Mouse (Mus musculus) MEL (cell line): ENCODE data around the gene Lexm. TPM values are rescaled to one million over a fixed set of nuclear protein-coding genes. Genes with fewer than 3 reads are reported as not detected.

ENCODE experiments used
- DNase-seq: peaks from one replicate; pipeline ENCODE4 v3.0.0; 2011; ENCODE audit warnings: low read depth, low spot score
- H3K27ac ChIP-seq: 2 replicates; pipeline ENCODE4 v1.5.1; 2012; ENCODE audit warnings: low read depth, mild to moderate bottlenecking, control low read depth, low read length, moderate library complexity; ENCODE audit not compliant: control insufficient read depth
- H3K27me3 ChIP-seq, 2 experiments: fragments of 150-350 bp in 1 of 2; sonication (generic) in 1 of 2; 2 replicates each; pipeline ENCODE4 v1.6.1; 2012; ENCODE audit warnings: low read length in 2 of 2, mild to moderate bottlenecking in 2 of 2, improper control_type of control experiment in 1 of 2, moderate library complexity in 1 of 2; ENCODE audit not compliant: insufficient read depth in 2 of 2, control insufficient read depth in 1 of 2
- H3K36me3 ChIP-seq, 2 experiments: 2 replicates each; pipeline ENCODE4 v1.6.1; 2012 to 2014; ENCODE audit warnings: low read length in 2 of 2, improper control_type of control experiment in 1 of 2, inconsistent platforms in 1 of 2, mild to moderate bottlenecking in 1 of 2; ENCODE audit not compliant: insufficient read depth in 2 of 2, control insufficient read depth in 1 of 2
- H3K4me1 ChIP-seq, 2 experiments: fragments of 150-350 bp in 1 of 2; sonication (generic) in 1 of 2; 2 replicates each; pipeline ENCODE4 v1.6.1; 2012; ENCODE audit warnings: low read length in 2 of 2, improper control_type of control experiment in 1 of 2, mild to moderate bottlenecking in 1 of 2; ENCODE audit not compliant: insufficient read depth in 2 of 2, control insufficient read depth in 1 of 2
- H3K4me3 ChIP-seq, 2 experiments: fragments of 150-350 bp in 1 of 2; sonication (generic) in 1 of 2; 2 replicates each; pipeline ENCODE4 v1.5.1; 2012; ENCODE audit warnings: low read depth in 2 of 2, low read length in 2 of 2, mild to moderate bottlenecking in 2 of 2, moderate library complexity in 2 of 2, control low read depth in 1 of 2, improper control_type of control experiment in 1 of 2; ENCODE audit not compliant: control insufficient read depth in 1 of 2, insufficient read depth in 1 of 2
- H3K79me2 ChIP-seq: 2 replicates; pipeline ENCODE4 v1.6.1; 2012; ENCODE audit warnings: mild to moderate bottlenecking, low read length, moderate library complexity; ENCODE audit not compliant: control insufficient read depth, poor library complexity, insufficient read depth
- H3K9ac ChIP-seq: 2 replicates; pipeline ENCODE4 v1.6.1; 2012; ENCODE audit warnings: low read depth, mild to moderate bottlenecking, control low read depth, low read length, moderate library complexity; ENCODE audit not compliant: control insufficient read depth, poor library complexity, severe bottlenecking
- H3K9me3 ChIP-seq: fragments of 150-350 bp; sonication (generic); replicated peaks from 2 replicates; pipeline ENCODE4 v1.6.1; 2012; ENCODE audit warnings: mild to moderate bottlenecking, low read length, improper control_type of control experiment, moderate library complexity; ENCODE audit not compliant: insufficient read depth
- BHLHE40 ChIP-seq: IDR thresholded peaks from 2 replicates; pipeline ENCODE4 v1.6.1; 2012; ENCODE audit warnings: low read depth, mild to moderate bottlenecking, inconsistent platforms, low read length, improper control_type of control experiment, borderline replicate concordance
- CTCF ChIP-seq, 3 experiments: IDR thresholded peaks in 2 of 3; conservative IDR thresholded peaks in 1 of 3; 2 replicates each; pipeline ENCODE4 v1.5.1; 2011 to 2012; ENCODE audit warnings: low read length in 3 of 3, low read depth in 2 of 3, mild to moderate bottlenecking in 2 of 3, improper control_type of control experiment in 1 of 3, inconsistent platforms in 1 of 3, mixed read lengths in 1 of 3, moderate library complexity in 1 of 3; ENCODE audit not compliant: control insufficient read depth in 1 of 3, insufficient read depth in 1 of 3, poor library complexity in 1 of 3, severe bottlenecking in 1 of 3
- EP300 ChIP-seq, 2 experiments: IDR thresholded peaks; 2 replicates each; pipeline ENCODE4 v1.6.1; 2011; ENCODE audit warnings: improper control_type of control experiment in 2 of 2, low read length in 2 of 2, low read depth in 1 of 2, mild to moderate bottlenecking in 1 of 2
- ETS1 ChIP-seq: IDR thresholded peaks from 2 replicates; pipeline ENCODE4 v1.6.1; 2012; ENCODE audit warnings: low read depth, mild to moderate bottlenecking, inconsistent platforms, low read length, improper control_type of control experiment, moderate library complexity
- GABPA ChIP-seq: IDR thresholded peaks from 2 replicates; pipeline ENCODE4 v1.6.1; 2012; ENCODE audit warnings: low read depth, mild to moderate bottlenecking, inconsistent platforms, low read length, improper control_type of control experiment, moderate library complexity
- KAT2A ChIP-seq: conservative IDR thresholded peaks from 2 replicates; pipeline ENCODE4 v1.6.1; 2012; ENCODE audit warnings: low read depth, low read length, improper control_type of control experiment, inconsistent platforms
- MAX ChIP-seq: IDR thresholded peaks from 2 replicates; pipeline ENCODE4 v1.6.1; 2011; ENCODE audit warnings: low read length, improper control_type of control experiment
- MXI1 ChIP-seq: IDR thresholded peaks from 2 replicates; pipeline ENCODE4 v1.6.1; 2011; ENCODE audit warnings: mild to moderate bottlenecking, low read depth, low read length, improper control_type of control experiment
- MYB ChIP-seq: IDR thresholded peaks from 2 replicates; pipeline ENCODE4 v1.6.1; 2011; ENCODE audit warnings: mild to moderate bottlenecking, low read depth, low read length, improper control_type of control experiment
- MYC ChIP-seq: IDR thresholded peaks from 2 replicates; pipeline ENCODE4 v1.6.1; 2011; ENCODE audit warnings: low read depth, mild to moderate bottlenecking, low read length, improper control_type of control experiment, moderate library complexity
- NELFE ChIP-seq: IDR thresholded peaks from 2 replicates; pipeline ENCODE4 v1.6.1; 2011; ENCODE audit warnings: low read depth, low read length, improper control_type of control experiment
- NRF1 ChIP-seq: IDR thresholded peaks from 2 replicates; pipeline ENCODE4 v1.6.1; 2014; ENCODE audit warnings: low read depth, mild to moderate bottlenecking, inconsistent platforms, low read length, improper control_type of control experiment, moderate library complexity; ENCODE audit not compliant: poor library complexity, insufficient read depth, severe bottlenecking
- RCOR1 ChIP-seq: IDR thresholded peaks from 2 replicates; pipeline ENCODE4 v1.6.1; 2012; ENCODE audit warnings: low read depth, mild to moderate bottlenecking, inconsistent platforms, low read length, improper control_type of control experiment
- SIN3A ChIP-seq: IDR thresholded peaks from 2 replicates; pipeline ENCODE4 v1.6.1; 2012; ENCODE audit warnings: low read length, improper control_type of control experiment, inconsistent platforms
- SMC3 ChIP-seq: IDR thresholded peaks from 2 replicates; pipeline ENCODE4 v1.6.1; 2011; ENCODE audit warnings: low read depth, low read length, improper control_type of control experiment
- TAL1 ChIP-seq: IDR thresholded peaks from 2 replicates; pipeline ENCODE4 v1.6.1; 2012; ENCODE audit warnings: mild to moderate bottlenecking, inconsistent platforms, low read length, moderate library complexity, mixed read lengths
- TBP ChIP-seq: IDR thresholded peaks from 2 replicates; pipeline ENCODE4 v1.8.0; 2011; ENCODE audit warnings: low read depth, low read length, improper control_type of control experiment
- TCF12 ChIP-seq: IDR thresholded peaks from 2 replicates; pipeline ENCODE4 v1.6.1; 2014; ENCODE audit warnings: low read depth, mild to moderate bottlenecking, inconsistent platforms, low read length, improper control_type of control experiment, moderate library complexity
- USF1 ChIP-seq: IDR thresholded peaks from 2 replicates; pipeline ENCODE4 v1.6.1; 2014; ENCODE audit warnings: low read depth, mild to moderate bottlenecking, inconsistent platforms, low read length, improper control_type of control experiment, moderate library complexity
- USF2 ChIP-seq, 2 experiments: IDR thresholded peaks; 2 replicates each; pipeline ENCODE4 v1.6.1; 2011 to 2012; ENCODE audit warnings: improper control_type of control experiment in 2 of 2, low read length in 2 of 2, borderline replicate concordance in 1 of 2, inconsistent platforms in 1 of 2, low read depth in 1 of 2, mild to moderate bottlenecking in 1 of 2; ENCODE audit not compliant: insufficient read depth in 1 of 2
- ZKSCAN1 ChIP-seq: IDR thresholded peaks from 2 replicates; pipeline ENCODE4 v1.6.1; 2012; ENCODE audit warnings: low read depth, mild to moderate bottlenecking, inconsistent platforms, low read length, improper control_type of control experiment, moderate library complexity
- ZNF384 ChIP-seq: IDR thresholded peaks from 2 replicates; pipeline ENCODE4 v1.6.1; 2012; ENCODE audit warnings: low read depth, mild to moderate bottlenecking, inconsistent platforms, low read length, improper control_type of control experiment
- polyA plus RNA-seq, 2 experiments: library from polyadenylated mRNA; stranded (reverse) in 1 of 2; unstranded in 1 of 2; fragments of >175 nt in 1 of 2; fragments of >200 nt in 1 of 2; gene quantifications; 2 replicates each; pipeline versions ENCODE4 v1.2.1 to v1.2.4; 2012; ENCODE audit warnings: low replicate concordance in 2 of 2, low read depth in 1 of 2; ENCODE audit not compliant: insufficient read length in 2 of 2, insufficient read depth in 1 of 2, missing spikeins in 1 of 2
- total RNA-seq: library from RNA; depleted of rRNA; stranded (reverse); fragments of 300-350 nt; gene quantifications from 2 replicates; pipeline ENCODE4 v1.2.3, GENCODE M21; 2012; rRNA removed

Gene Lexm
- total RNA-seq (6.1 and 6.7 TPM in 2 replicates), polyA plus RNA-seq (10 to 100 TPM in 1 of 2 experiments, not detected in 1; 17.5 TPM)

- peak within 1 kb of the TSS; percentile 64 to 67 for H3K4me3 ChIP-seq
- peaks cover 0 to 4% of the 10 kb centered on the region in 2 experiments; a peak in 2 of 4 replicates for H3K36me3 ChIP-seq
- peaks cover 0 to 7% of the 10 kb centered on the region in 2 experiments; a peak in 1 of 4 replicates for H3K4me1 ChIP-seq
- TF ChIP-seq BHLHE40 (no peak), EP300 (IDR thresholded peaks at IDR 0.05; ENCODE audit: low read depth in 1 of 2, low read length in 2 of 2) (peak in 1 of 2 experiments; percentile 16; a peak in 1 of 4 replicates), ETS1 (0 out of 2 replicates have a peak, but pooled peaks have one; percentile 27), SIN3A (peak; percentile 100), MXI1 (peak; percentile 100), MAX (peak; percentile 98), USF1 (peak; percentile 49; the same call in 1 of the 2 replicates), GABPA (peak; percentile 45; the same call in 1 of the 2 replicates), MYC (peak; percentile 84; the same call in 1 of the 2 replicates), TAL1 (no peak)
- TF ChIP-seq, all 39 proteins: peak for 8
- Histone ChIP-seq H3K27me3 (no peaks in the 10 kb centered on the region), H3K9ac (peak within 1 kb of the TSS; percentile 77), H3K9me3 (no peaks in the 10 kb centered on the region), H3K79me2 (peaks cover 10% of the 10 kb centered on the region), H3K27ac (peak within 1 kb of the TSS; percentile 66)
- DNase-seq = peak; percentile 80
Observed at GRCm38 (mm10) chr4:106617056-106617455, at the start of gene Lexm. Gene Lexm (minus strand): TSS chr4:106617241.

GRCm38 (mm10) chr4:106666546-106666945 lies 49.5 kb upstream of the Lexm start:
- no peaks in the 10 kb centered on the region for H3K9me3 ChIP-seq
- no peak for TF ChIP-seq MYB
- no peak for TF ChIP-seq EP300 (IDR thresholded peaks at IDR 0.05; ENCODE audit: low read depth in 1 of 2, low read length in 2 of 2)
- TF ChIP-seq USF1 = no peak
- TF ChIP-seq CTCF (IDR thresholded peaks at IDR 0.05 in 2 of 3, conservative IDR thresholded peaks at IDR 0.05 in 1 of 3; ENCODE audit: control insufficient read depth in 1 of 3, insufficient read depth in 1 of 3, low read depth in 2 of 3, low read length in 3 of 3, poor library complexity in 1 of 3, severe bottlenecking in 1 of 3) = no peak
- TF ChIP-seq NELFE = no peak
- no peak for TF ChIP-seq RCOR1
- no peak for TF ChIP-seq ZNF384
- TF ChIP-seq TCF12 = no peak
- no peak for TF ChIP-seq USF2 (IDR thresholded peaks at IDR 0.05; ENCODE audit: borderline replicate concordance in 1 of 2, insufficient read depth in 1 of 2, low read depth in 1 of 2, low read length in 2 of 2)
- TF ChIP-seq ETS1 = no peak
- no peak for TF ChIP-seq SMC3
- TF ChIP-seq BHLHE40 = no peak
- no peak for TF ChIP-seq NRF1
- no peak for TF ChIP-seq MAX
- TF ChIP-seq KAT2A = no peak
- no peak for TF ChIP-seq TBP
- no peak for TF ChIP-seq MYC
- TF ChIP-seq GABPA = no peak
- no peak for TF ChIP-seq ZKSCAN1
- no peak for DNase-seq
- H3K9ac ChIP-seq = no peak overlapping the region
- H3K27ac ChIP-seq = no peak overlapping the region
- no peaks in the 10 kb centered on the region for H3K4me1 ChIP-seq
- peaks cover 0 to 15% of the 10 kb centered on the region in 2 experiments; a peak in 2 of 4 replicates for H3K36me3 ChIP-seq
- H3K4me3 ChIP-seq = no peak overlapping the region
- no peaks in the 10 kb centered on the region for H3K27me3 ChIP-seq
- H3K79me2 ChIP-seq = no peaks in the 10 kb centered on the region
